In genomic region chr11:97701581-97702392, GRCm38 (mm10) we compare ENCODE assay signal across 8 mouse cellular contexts. TPM values are rescaled to one million over a fixed set of nuclear protein-coding genes. Genes with fewer than 3 reads are reported as not detected.
DNase-seq lines count a peak whose midpoint lies in the region; ATAC-seq and TF ChIP-seq lines count a peak whose summit lies in the region.

No protein-coding gene starts in this region.

- no peak for TF ChIP-seq EP300 in liver, postnatal 0 days (IDR thresholded peaks at IDR 0.05; ENCODE audit: low read depth)

- 48% methylated on average over 15 of the region's 15 CpGs for WGBS in heart, embryonic 15.5 days
- 40% methylated on average over 15 of the region's 15 CpGs for WGBS in liver, postnatal 0 days (ENCODE audit: insufficient replicate concordance)

- peak overlapping the region; percentile 86 for H3K4me3 ChIP-seq in heart, embryonic 15.5 days
- H3K4me3 ChIP-seq in liver, postnatal 0 days (ENCODE audit: low read depth, low read length), result peak overlapping the region; percentile 82

- H3K36me3 ChIP-seq in heart, embryonic 15.5 days, result peaks cover 17% of the 10 kb centered on the region
- peaks cover 15% of the 10 kb centered on the region for H3K36me3 ChIP-seq in liver, postnatal 0 days (replicated peaks; ENCODE audit: insufficient read depth, low read length)

- no peak for TF ChIP-seq CTCF in liver, postnatal 0 days (IDR thresholded peaks at IDR 0.05; ENCODE audit: low read depth)

- peak; percentile 73 for DNase-seq in cerebellum, adult 9-10 months
- no peak for DNase-seq in cerebellum, adult 11 months
- peak; percentile 43 for DNase-seq in 416B (ENCODE audit: low read depth)
- DNase-seq in liver, postnatal 0 days, result no peak
- no peak for DNase-seq in right cerebral cortex, adult 18-20 months
- no peak for DNase-seq in adrenal gland, adult 18-20 months (ENCODE audit: low spot score in 2 of 2)
- no peak for DNase-seq in gastrocnemius, postnatal 10 days

- H3K4me2 ChIP-seq in heart, embryonic 15.5 days, result peak overlapping the region; percentile 98
- H3K4me2 ChIP-seq in liver, postnatal 0 days (ENCODE audit: low read depth, low read length), result peak overlapping the region; percentile 90

- no peak overlapping the region; the same call in 1 of the 2 replicates for H3K9ac ChIP-seq in heart, embryonic 15.5 days
- H3K9ac ChIP-seq in liver, postnatal 0 days (replicated peaks), result no peak overlapping the region

- peaks cover 43% of the 10 kb centered on the region for H3K4me1 ChIP-seq in heart, embryonic 15.5 days (replicated peaks)
- H3K4me1 ChIP-seq in liver, postnatal 0 days (ENCODE audit: insufficient read depth), result peaks cover 38% of the 10 kb centered on the region

- peak overlapping the region; percentile 100 for H3K27ac ChIP-seq in heart, embryonic 15.5 days
- H3K27ac ChIP-seq in liver, postnatal 0 days (ENCODE audit: low read depth), result no peak overlapping the region

- ATAC-seq in heart, embryonic 15.5 days (replicated peaks; ENCODE audit: insufficient number of reproducible peaks, insufficient read depth, low FRiP score, low read depth), result no peak
- ATAC-seq in liver, postnatal 0 days, result no peak

- no peaks in the 10 kb centered on the region for H3K9me3 ChIP-seq in heart, embryonic 15.5 days (replicated peaks)
- H3K9me3 ChIP-seq in liver, postnatal 0 days (ENCODE audit: low read length), result no peaks in the 10 kb centered on the region

- no peaks in the 10 kb centered on the region for H3K27me3 ChIP-seq in heart, embryonic 15.5 days
- peaks cover 38% of the 10 kb centered on the region for H3K27me3 ChIP-seq in liver, postnatal 0 days (ENCODE audit: insufficient read depth, low read length)

RNA-seq across cellular contexts. Expression of gene Psmb3, which starts 1.4 kb away (rescaled TPM):
- polyA plus RNA-seq in heart, embryonic 15.5 days (2015; fragmentation: Nextera tagmentation; extraction: Ambion mirVana), result 337 and 364 TPM in 2 replicates
- 244 and 267 TPM in 2 replicates for polyA plus RNA-seq in liver, postnatal 0 days (2015; fragmentation: Nextera tagmentation; extraction: Ambion mirVana)
- total RNA-seq in adrenal gland, adult 18-20 months (2021), result 100 to 1,000 TPM; 221 to 238 TPM
- 100 to 1,000 TPM; 174 to 190 TPM for total RNA-seq in gastrocnemius, postnatal 10 days (2021)

RNA-seq across cellular contexts. Expression of gene Pcgf2, which starts 1.5 kb away (rescaled TPM):
- 10.9 and 11.5 TPM in 2 replicates for polyA plus RNA-seq in heart, embryonic 15.5 days (2015; fragmentation: Nextera tagmentation; extraction: Ambion mirVana)
- polyA plus RNA-seq in liver, postnatal 0 days (2015; fragmentation: Nextera tagmentation; extraction: Ambion mirVana), result 1.9 TPM in 2 replicates
- 10 to 100 TPM; 18.6 to 19.5 TPM for total RNA-seq in adrenal gland, adult 18-20 months (2021)
- 10 to 100 TPM; 11.9 to 18.6 TPM for total RNA-seq in gastrocnemius, postnatal 10 days (2021)

RNA-seq across cellular contexts. Expression of gene Cisd3, which starts 16.2 kb away (rescaled TPM):
- 60.7 and 69.4 TPM in 2 replicates for polyA plus RNA-seq in heart, embryonic 15.5 days (2015; fragmentation: Nextera tagmentation; extraction: Ambion mirVana)
- 54.6 and 63.7 TPM in 2 replicates for polyA plus RNA-seq in liver, postnatal 0 days (2015; fragmentation: Nextera tagmentation; extraction: Ambion mirVana)
- 100 to 1,000 TPM; 165 to 273 TPM for total RNA-seq in adrenal gland, adult 18-20 months (2021)
- total RNA-seq in gastrocnemius, postnatal 10 days (2021), result 10 to 100 TPM; 84.5 to 99.4 TPM

RNA-seq across cellular contexts. Expression of gene Mllt6, which starts 38.6 kb away (rescaled TPM):
- 2.2 and 2.3 TPM in 2 replicates for polyA plus RNA-seq in heart, embryonic 15.5 days (2015; fragmentation: Nextera tagmentation; extraction: Ambion mirVana)
- 0.32 and 0.38 TPM in 2 replicates for polyA plus RNA-seq in liver, postnatal 0 days (2015; fragmentation: Nextera tagmentation; extraction: Ambion mirVana)
- total RNA-seq in adrenal gland, adult 18-20 months (2021), result 10 to 100 TPM; 42.4 to 44.0 TPM
- total RNA-seq in gastrocnemius, postnatal 10 days (2021), result 10 to 100 TPM; 32.2 to 32.4 TPM

RNA-seq across cellular contexts. Expression of gene Pip4k2b, which starts 42.7 kb away (rescaled TPM):
- 0.82 and 0.95 TPM in 2 replicates for polyA plus RNA-seq in heart, embryonic 15.5 days (2015; fragmentation: Nextera tagmentation; extraction: Ambion mirVana)
- polyA plus RNA-seq in liver, postnatal 0 days (2015; fragmentation: Nextera tagmentation; extraction: Ambion mirVana), result 0.53 and 0.59 TPM in 2 replicates
- total RNA-seq in adrenal gland, adult 18-20 months (2021), result 10 to 100 TPM; 22.4 to 26.5 TPM
- 10 to 100 TPM; 46.8 to 49.7 TPM for total RNA-seq in gastrocnemius, postnatal 10 days (2021)

Comparison
In these comparisons a context has a peak if more than half of its experiments do, and no peak if none do; other contexts are left out.
1. DNase-seq: peak in cerebellum, adult 9-10 months (single experiment) and 416B (single experiment); none in cerebellum, adult 11 months (single experiment), liver, postnatal 0 days (single experiment), right cerebral cortex, adult 18-20 months (single experiment), adrenal gland, adult 18-20 months (0 of 2) and gastrocnemius, postnatal 10 days (single experiment).